In genomic region chr12:24707954-24708823, GRCm38 (mm10) we compare ENCODE assay signal across 8 mouse cellular contexts. TPM values are rescaled to one million over a fixed set of nuclear protein-coding genes. Genes with fewer than 3 reads are reported as not detected.
DNase-seq lines count a peak whose midpoint lies in the region; ATAC-seq and TF ChIP-seq lines count a peak whose summit lies in the region.

Rrm2 (plus strand) TSS chr12:24708241.

- H3K9me3 ChIP-seq in hindbrain, embryonic 10.5 days: no peaks in the 10 kb centered on the region
- no peaks in the 10 kb centered on the region for H3K9me3 ChIP-seq in lung, embryonic 16.5 days (ENCODE audit: control insufficient read depth, low read length)

- TF ChIP-seq POLR2A in thymus, adult 2 months (IDR thresholded peaks at IDR 0.05; ENCODE audit: control insufficient read depth, extremely low read depth, insufficient read depth, low read length, poor library complexity): no peak; the same call in 1 of the 2 replicates

- DNase-seq in MN1 (ENCODE audit: low spot score): peak; percentile 95
- DNase-seq in cerebellum, adult 8-10 months: peak; percentile 86
- DNase-seq in hindbrain, embryonic 10.5 days (ENCODE audit: low spot score): peak; percentile 97
- DNase-seq in layer of hippocampus, adult 9-11 months: peak; percentile 89
- peak; percentile 88 for DNase-seq in ovary, adult 18-20 months (ENCODE audit: low spot score)
- DNase-seq in thymus, adult 2 months: peak; percentile 95

- WGBS in hindbrain, embryonic 10.5 days: under 1% methylated on average over 83 of the region's 83 CpGs
- WGBS in lung, embryonic 16.5 days: 0% methylated on average over 83 of the region's 83 CpGs
- WGBS in thymus, adult 2 months: under 1% methylated on average over 83 of the region's 83 CpGs

- peak within 1 kb of the TSS; percentile 86 for H3K9ac ChIP-seq in lung, embryonic 16.5 days (ENCODE audit: low read length)

- peak; percentile 69; the same call in 1 of the 2 replicates for TF ChIP-seq CTCF in thymus, adult 2 months (IDR thresholded peaks at IDR 0.05; ENCODE audit: borderline replicate concordance, control insufficient read depth, extremely low read depth, insufficient read depth, low read length, poor library complexity)

- peak within 1 kb of the TSS; percentile 96 for H3K4me3 ChIP-seq in hindbrain, embryonic 10.5 days
- peak within 1 kb of the TSS; percentile 86 for H3K4me3 ChIP-seq in lung, embryonic 16.5 days (ENCODE audit: low read length)
- peak within 1 kb of the TSS; percentile 98 for H3K4me3 ChIP-seq in thymus, adult 2 months (ENCODE audit: control insufficient read depth, insufficient read depth, low read length)

- peak within 1 kb of the TSS; percentile 99 for H3K27ac ChIP-seq in hindbrain, embryonic 10.5 days
- H3K27ac ChIP-seq in lung, embryonic 16.5 days (ENCODE audit: low read length): peak within 1 kb of the TSS; percentile 83
- peak within 1 kb of the TSS; percentile 48; the same call in 1 of the 2 replicates for H3K27ac ChIP-seq in thymus, adult 2 months (ENCODE audit: control insufficient read depth, insufficient read depth, low read length)

- H3K27me3 ChIP-seq in hindbrain, embryonic 10.5 days (ENCODE audit: insufficient read depth, poor library complexity, severe bottlenecking): no peaks in the 10 kb centered on the region
- no peaks in the 10 kb centered on the region for H3K27me3 ChIP-seq in lung, embryonic 16.5 days (ENCODE audit: control insufficient read depth, insufficient read depth, low read depth, low read length)
- no peaks in the 10 kb centered on the region for H3K27me3 ChIP-seq in thymus, adult 2 months (ENCODE audit: control insufficient read depth, insufficient read depth, low read length)

- peaks cover 48% of the 10 kb centered on the region for H3K36me3 ChIP-seq in hindbrain, embryonic 10.5 days
- peaks cover 10% of the 10 kb centered on the region for H3K36me3 ChIP-seq in lung, embryonic 16.5 days (ENCODE audit: control insufficient read depth, insufficient read depth, low read length)
- H3K36me3 ChIP-seq in thymus, adult 2 months (ENCODE audit: control insufficient read depth, insufficient read depth, low read length): peaks cover 9% of the 10 kb centered on the region

- H3K4me1 ChIP-seq in hindbrain, embryonic 10.5 days (replicated peaks): peaks cover 53% of the 10 kb centered on the region
- H3K4me1 ChIP-seq in lung, embryonic 16.5 days (replicated peaks; ENCODE audit: control insufficient read depth, insufficient read depth, low read length): peaks cover 32% of the 10 kb centered on the region
- peaks cover 25% of the 10 kb centered on the region for H3K4me1 ChIP-seq in thymus, adult 2 months (replicated peaks; ENCODE audit: control insufficient read depth, insufficient read depth, low read length)

- ATAC-seq in frontal cortex, adult (ENCODE audit: low TSS enrichment): peak; percentile 85
- peak; percentile 92 for ATAC-seq in lung, embryonic 16.5 days (ENCODE audit: low read depth)

- H3K4me2 ChIP-seq in lung, embryonic 16.5 days (ENCODE audit: low read depth, low read length): peak within 1 kb of the TSS; percentile 81

RNA-seq across cellular contexts. Expression of gene Rrm2, which starts in this region (rescaled TPM):
- polyA plus RNA-seq in hindbrain, embryonic 10.5 days (2016; fragmentation: Nextera tagmentation; extraction: Ambion mirVana): 552 and 686 TPM in 2 replicates
- polyA plus RNA-seq in lung, embryonic 16.5 days (2015; fragmentation: Nextera tagmentation; extraction: Ambion mirVana): 196 and 207 TPM in 2 replicates
- 77.4 and 166 TPM in 2 replicates for polyA plus RNA-seq in thymus, adult 2 months (2012; rRNA removed)

Comparison
In these comparisons a context has a peak if more than half of its experiments do, and no peak if none do; other contexts are left out.
1. Peak in every context shown above with its lines: DNase-seq, ATAC-seq, H3K4me3 ChIP-seq and H3K27ac ChIP-seq.
2. H3K27ac ChIP-seq: peak in every context shown above with its lines; median percentile 99 in hindbrain, embryonic 10.5 days; 83 in lung, embryonic 16.5 days; 48 in thymus, adult 2 months.